In the genomic region with DNA sequence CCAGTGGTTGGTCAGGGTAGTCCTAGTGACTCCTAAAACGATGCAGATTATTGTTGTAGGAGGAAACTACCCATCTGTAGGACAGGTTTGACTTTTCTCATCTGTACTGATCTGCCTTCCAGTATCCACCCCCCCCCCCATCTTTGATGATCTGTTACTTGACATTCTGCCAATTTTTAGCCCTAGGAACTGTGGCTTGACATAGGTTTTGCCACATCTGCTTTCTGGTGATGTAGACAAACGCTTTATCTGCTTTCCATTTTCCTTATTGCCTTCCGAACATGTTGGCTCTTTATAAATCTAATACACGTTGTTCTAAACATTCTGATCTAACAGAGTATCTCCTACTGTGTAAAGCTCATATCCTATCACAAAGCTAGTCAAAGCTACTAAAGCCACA, we compare ENCODE assay signal across 39 mouse cellular contexts. TPM values are rescaled to one million over a fixed set of nuclear protein-coding genes. Genes with fewer than 3 reads are reported as not detected.
"Had no signal": no experiment of that assay in that cellular context is flagged by ENCODE, and none has a peak within 500 bp of the region (broad histone marks: within the 10 kb centered on the region; RNA-seq: fewer than 3 reads in every experiment).

No protein-coding gene starts in this region.

- H3K9ac ChIP-seq: limb, embryonic 12.5 days; limb, embryonic 13.5 days; limb, embryonic 15.5 days; liver, embryonic 12.5 days; liver, embryonic 13.5 days; liver, embryonic 14.5 days; liver, embryonic 15.5 days; liver, postnatal 0 days; lung, embryonic 14.5 days; lung, embryonic 15.5 days; midbrain, embryonic 12.5 days; midbrain, embryonic 13.5 days; midbrain, embryonic 15.5 days; neural tube, embryonic 12.5 days had no signal

- H3K4me2 ChIP-seq: limb, embryonic 12.5 days; limb, embryonic 13.5 days; limb, embryonic 15.5 days; liver, embryonic 11.5 days; liver, embryonic 12.5 days; liver, embryonic 13.5 days; liver, embryonic 15.5 days; lung, embryonic 14.5 days; lung, embryonic 15.5 days; midbrain, embryonic 11.5 days; midbrain, embryonic 12.5 days; midbrain, embryonic 13.5 days; midbrain, embryonic 15.5 days; neural tube, embryonic 12.5 days had no signal

- H3K27ac ChIP-seq: limb, embryonic 10.5 days; limb, embryonic 12.5 days; limb, embryonic 13.5 days; limb, embryonic 15.5 days; liver, embryonic 12.5 days; liver, embryonic 13.5 days; liver, embryonic 14.5 days; liver, embryonic 15.5 days; lung, embryonic 15.5 days; macrophage; midbrain, embryonic 10.5 days; midbrain, embryonic 12.5 days; midbrain, embryonic 13.5 days; midbrain, embryonic 15.5 days; neural tube, embryonic 12.5 days had no signal

- H3K4me3 ChIP-seq: limb, embryonic 10.5 days; limb, embryonic 12.5 days; limb, embryonic 13.5 days; limb, embryonic 15.5 days; liver, embryonic 12.5 days; liver, embryonic 13.5 days; liver, embryonic 15.5 days; lung, embryonic 15.5 days; megakaryocyte, embryonic 14.5 days; midbrain, embryonic 10.5 days; midbrain, embryonic 12.5 days; midbrain, embryonic 13.5 days; midbrain, embryonic 15.5 days; myocyte; neural tube, embryonic 12.5 days had no signal

- H3K9me3 ChIP-seq: limb, embryonic 10.5 days; limb, embryonic 12.5 days; limb, embryonic 13.5 days; limb, embryonic 15.5 days; liver, embryonic 12.5 days; liver, embryonic 13.5 days; liver, embryonic 15.5 days; lung, embryonic 15.5 days; megakaryocyte, embryonic 14.5 days; midbrain, embryonic 10.5 days; midbrain, embryonic 12.5 days; midbrain, embryonic 13.5 days; midbrain, embryonic 15.5 days; neural tube, embryonic 12.5 days had no signal

- H3K4me1 ChIP-seq: limb, embryonic 10.5 days; limb, embryonic 12.5 days; limb, embryonic 13.5 days; limb, embryonic 15.5 days; liver, embryonic 12.5 days; liver, embryonic 13.5 days; liver, embryonic 15.5 days; lung, embryonic 15.5 days; megakaryocyte, embryonic 14.5 days; midbrain, embryonic 12.5 days; midbrain, embryonic 13.5 days; midbrain, embryonic 15.5 days; neural tube, embryonic 12.5 days had no signal

- H3K27me3 ChIP-seq: limb, embryonic 12.5 days; limb, embryonic 13.5 days; limb, embryonic 15.5 days; liver, embryonic 12.5 days; liver, embryonic 13.5 days; liver, embryonic 15.5 days; lung, embryonic 15.5 days; megakaryocyte, embryonic 14.5 days; midbrain, embryonic 12.5 days; midbrain, embryonic 13.5 days; midbrain, embryonic 15.5 days; neural tube, embryonic 12.5 days had no signal

- DNase-seq: left cerebral cortex, postnatal 4 days; liver; liver, embryonic 13.5 days; liver, postnatal 0 days; lung, adult 18-20 months; lung, adult 2 months; lung, embryonic 14.5 days; lung, postnatal 10 days; lung, postnatal 14 days; lung, postnatal 36 days; lung, postnatal 4 days; midbrain, embryonic 14.5 days had no signal

- H3K36me3 ChIP-seq: limb, embryonic 10.5 days; limb, embryonic 12.5 days; limb, embryonic 13.5 days; limb, embryonic 15.5 days; liver, embryonic 12.5 days; liver, embryonic 13.5 days; liver, embryonic 15.5 days; lung, embryonic 15.5 days; midbrain, embryonic 10.5 days; midbrain, embryonic 12.5 days; midbrain, embryonic 13.5 days; midbrain, embryonic 15.5 days; neural tube, embryonic 12.5 days had no signal

- ATAC-seq: liver, embryonic 12.5 days; liver, postnatal 0 days; lung, postnatal 0 days; midbrain, embryonic 13.5 days; midbrain, embryonic 15.5 days; midbrain, embryonic 16.5 days had no signal

RNA-seq across cellular contexts. Expression of gene Gmnc, which starts 34.8 kb away (rescaled TPM):
- total RNA-seq: liver, adult 2 months; megakaryocyte progenitor cell, adult 5-6 weeks; megakaryocyte, adult 5-6 weeks; megakaryocyte-erythroid progenitor cell, adult 5-6 weeks; monocyte, adult 5-6 weeks had no signal
- polyA plus RNA-seq: limb, embryonic 10.5 days; liver, adult 2 months; liver, embryonic 11.5 days; liver, embryonic 12.5 days; liver, embryonic 13.5 days; liver, embryonic 15.5 days; liver, embryonic 16.5 days; liver, postnatal 0 days; macrophage; midbrain, embryonic 11.5 days; midbrain, embryonic 12.5 days; myocyte; neural tube, embryonic 11.5 days; neural tube, embryonic 12.5 days had no signal
